Mouse (Mus musculus) hindbrain, embryonic 14.5 days (tissue): Measurements from ENCODE around the gene Usp46. TPM values are rescaled to one million over a fixed set of nuclear protein-coding genes. Genes with fewer than 3 reads are reported as not detected.

ENCODE experiments used
- ATAC-seq: fragments of 200-750 bp; cut with Nextera tagmentation; 2 replicates; pipeline ENCODE4 v1.8.0; 2017; ENCODE audit warnings: moderate number of reproducible peaks, mild to moderate bottlenecking, moderate TSS enrichment, moderate library complexity; ENCODE audit not compliant: low FRiP score
- DNase-seq: peaks from one replicate; pipeline ENCODE4 v3.0.0-alpha.2; 2015; ENCODE audit warnings: low spot score
- H3K27ac ChIP-seq: fragments of 300-500 bp; sonication (generic); 2 replicates; pipeline ENCODE4 v1.5.1; 2014; ENCODE audit warnings: mild to moderate bottlenecking, moderate library complexity
- H3K27me3 ChIP-seq: fragments of 300-500 bp; sonication (generic); 2 replicates; pipeline ENCODE4 v1.6.1; 2014; ENCODE audit warnings: mild to moderate bottlenecking, low read length, mixed read lengths; ENCODE audit not compliant: control insufficient read depth, insufficient read depth
- H3K36me3 ChIP-seq: fragments of 300-500 bp; sonication (generic); replicated peaks from 2 replicates; pipeline ENCODE4 v1.6.1; 2014; ENCODE audit not compliant: control insufficient read depth, insufficient read depth
- H3K4me1 ChIP-seq: fragments of 300-500 bp; sonication (generic); replicated peaks from 2 replicates; pipeline ENCODE4 v1.6.1; 2014; ENCODE audit warnings: antibody characterized with exemption, low read length, mixed read lengths; ENCODE audit not compliant: control insufficient read depth, insufficient read depth
- H3K4me2 ChIP-seq: fragments of 300-500 bp; sonication (generic); replicated peaks from 2 replicates; pipeline ENCODE4 v1.6.1; 2014; ENCODE audit warnings: mild to moderate bottlenecking, moderate library complexity
- H3K4me3 ChIP-seq: fragments of 300-500 bp; sonication (generic); replicated peaks from 2 replicates; pipeline ENCODE4 v1.5.1; 2014; ENCODE audit warnings: mild to moderate bottlenecking, low read length
- H3K9ac ChIP-seq: fragments of 300-500 bp; sonication (generic); 2 replicates; pipeline ENCODE4 v1.6.1; 2014
- H3K9me3 ChIP-seq: fragments of 300-500 bp; sonication (generic); 2 replicates; pipeline ENCODE4 v1.6.1; 2016; ENCODE audit warnings: low read length; ENCODE audit not compliant: control insufficient read depth
- WGBS: fragments of 180-500 bp; shearing (Covaris S2); extraction: QIAGEN DNeasy Blood & Tissue Kit; methylation state at CpG from one replicate; pipeline ENCODE4 v1.1.7; 2014; 5-methylcytosine and 5-hydroxymethylcytosine counted together
- polyA plus RNA-seq: library from polyadenylated mRNA; unstranded; fragments of >200 nt; fragmentation: Nextera tagmentation; extraction: Ambion mirVana; gene quantifications from 2 replicates; pipeline ENCODE4 v1.2.1, GENCODE M21; 2014

Usp46 gene
- polyA plus RNA-seq = 41.1 and 48.7 TPM in 2 replicates

- Histone ChIP-seq H3K4me1 (peaks cover 26% of the 10 kb centered on the region), H3K27ac (peak within 1 kb of the TSS; percentile 86), H3K36me3 (no peaks in the 10 kb centered on the region), H3K4me3 (peak within 1 kb of the TSS; percentile 76), H3K9me3 (no peaks in the 10 kb centered on the region), H3K27me3 (no peaks in the 10 kb centered on the region), H3K4me2 (peak within 1 kb of the TSS; percentile 77), H3K9ac (peak within 1 kb of the TSS; percentile 94)
- WGBS = under 1% methylated on average over 88 of the region's 89 CpGs
- ATAC-seq (peak; percentile 89), DNase-seq (peak; percentile 78)
Measured at GRCm38 (mm10) chr5:74067831-74068713, at the start of gene Usp46. Gene Usp46, minus strand, starts transcription at chr5:74068431.

- Histone ChIP-seq H3K36me3 (no peaks in the 10 kb centered on the region), H3K4me2 (no peak overlapping the region), H3K9ac (no peak overlapping the region), H3K27me3 (no peaks in the 10 kb centered on the region), H3K27ac (no peak overlapping the region), H3K4me3 (no peak overlapping the region), H3K4me1 (no peaks in the 10 kb centered on the region), H3K9me3 (no peaks in the 10 kb centered on the region)
- ATAC-seq = no peak
- 78% methylated on average over 7 of the region's 7 CpGs for WGBS
- DNase-seq = no peak
Measured at GRCm38 (mm10) chr5:74113961-74114689, 45.9 kb upstream of the Usp46 start.

- Histone ChIP-seq H3K27me3 (no peaks in the 10 kb centered on the region), H3K4me2 (no peak overlapping the region), H3K27ac (no peak overlapping the region), H3K4me1 (no peaks in the 10 kb centered on the region), H3K9ac (no peak overlapping the region), H3K4me3 (no peak overlapping the region), H3K9me3 (0 out of 2 replicates have a peak, but pooled peaks cover 6% of the 10 kb centered on the region), H3K36me3 (no peaks in the 10 kb centered on the region)
- no peak for ATAC-seq
- no peak for DNase-seq
- 80% methylated on average over 7 of the region's 7 CpGs for WGBS
Measured at GRCm38 (mm10) chr5:74105445-74105844, 37.2 kb upstream of the Usp46 start.

- no peak overlapping the region for H3K9ac ChIP-seq
- no peak overlapping the region for H3K4me3 ChIP-seq
- H3K4me2 ChIP-seq = no peak overlapping the region
- H3K4me1 ChIP-seq = no peaks in the 10 kb centered on the region
- 0 out of 2 replicates have a peak, but pooled peaks cover 6% of the 10 kb centered on the region for H3K9me3 ChIP-seq
- DNase-seq (no peak), ATAC-seq (no peak)
- 85% methylated on average over 6 of the region's 6 CpGs for WGBS
- H3K27ac ChIP-seq = no peak overlapping the region
- no peaks in the 10 kb centered on the region for H3K27me3 ChIP-seq
- H3K36me3 ChIP-seq = peaks cover 15% of the 10 kb centered on the region
Measured at GRCm38 (mm10) chr5:74101761-74102160, 33.5 kb upstream of the Usp46 start.

- H3K27me3 ChIP-seq = no peaks in the 10 kb centered on the region
- no peak overlapping the region for H3K4me3 ChIP-seq
- H3K4me1 ChIP-seq = peaks cover 13% of the 10 kb centered on the region
- H3K9ac ChIP-seq = no peak overlapping the region
- ATAC-seq = no peak
- H3K4me2 ChIP-seq = no peak overlapping the region
- DNase-seq = no peak
- H3K27ac ChIP-seq = no peak overlapping the region
- H3K9me3 ChIP-seq = 0 out of 2 replicates have a peak, but pooled peaks cover 3% of the 10 kb centered on the region
- WGBS = 89% methylated on average over 10 of the region's 10 CpGs
- H3K36me3 ChIP-seq = peaks cover 36% of the 10 kb centered on the region
Measured at GRCm38 (mm10) chr5:74099046-74099445, 30.8 kb upstream of the Usp46 start.

- Histone ChIP-seq H3K9me3 (no peaks in the 10 kb centered on the region), H3K36me3 (peaks cover 36% of the 10 kb centered on the region), H3K27me3 (no peaks in the 10 kb centered on the region), H3K4me1 (peaks cover 17% of the 10 kb centered on the region), H3K4me2 (no peak overlapping the region), H3K4me3 (no peak overlapping the region), H3K27ac (no peak overlapping the region), H3K9ac (no peak overlapping the region)
- no peak for ATAC-seq
- no peak for DNase-seq
- WGBS = 88% methylated on average over 10 of the region's 10 CpGs
Measured at GRCm38 (mm10) chr5:74097854-74098220, 29.6 kb upstream of the Usp46 start.

- Histone ChIP-seq H3K27me3 (no peaks in the 10 kb centered on the region), H3K4me1 (peaks cover 17% of the 10 kb centered on the region), H3K9ac (no peak overlapping the region), H3K9me3 (no peaks in the 10 kb centered on the region), H3K4me2 (no peak overlapping the region), H3K36me3 (peaks cover 36% of the 10 kb centered on the region), H3K27ac (no peak overlapping the region), H3K4me3 (no peak overlapping the region)
- ATAC-seq = no peak
- 94% methylated on average over 11 of the region's 11 CpGs for WGBS
- no peak for DNase-seq
Measured at GRCm38 (mm10) chr5:74097116-74097853, 29.1 kb upstream of the Usp46 start.

GRCm38 (mm10) chr5:74096060-74096459 lies 27.8 kb upstream of the Usp46 start:
- H3K27ac ChIP-seq = no peak overlapping the region
- H3K36me3 ChIP-seq = peaks cover 36% of the 10 kb centered on the region
- no peak overlapping the region for H3K4me2 ChIP-seq
- ATAC-seq = no peak
- H3K9me3 ChIP-seq = no peaks in the 10 kb centered on the region
- DNase-seq = no peak
- no peak overlapping the region for H3K4me3 ChIP-seq
- no peak overlapping the region for H3K9ac ChIP-seq
- H3K27me3 ChIP-seq = no peaks in the 10 kb centered on the region
- H3K4me1 ChIP-seq = peaks cover 17% of the 10 kb centered on the region
- 88% methylated on average over 1 of the region's 1 CpGs for WGBS

- Histone ChIP-seq H3K4me2 (no peak overlapping the region), H3K27ac (no peak overlapping the region), H3K9me3 (no peaks in the 10 kb centered on the region), H3K36me3 (peaks cover 36% of the 10 kb centered on the region), H3K4me1 (peaks cover 17% of the 10 kb centered on the region), H3K9ac (no peak overlapping the region), H3K27me3 (no peaks in the 10 kb centered on the region), H3K4me3 (no peak overlapping the region)
- ATAC-seq = no peak
- no peak for DNase-seq
- 94% methylated on average over 2 of the region's 2 CpGs for WGBS
Measured at GRCm38 (mm10) chr5:74095611-74096010, 27.4 kb upstream of the Usp46 start.
